Mouse (Mus musculus): ENCODE data around the gene Gtf2f2. TPM values are rescaled to one million over a fixed set of nuclear protein-coding genes. Genes with fewer than 3 reads are reported as not detected.

The Gtf2f2 gene
- polyA plus RNA-seq, 1 experiment from 2014 or later = 40.3 TPM

DNA sequence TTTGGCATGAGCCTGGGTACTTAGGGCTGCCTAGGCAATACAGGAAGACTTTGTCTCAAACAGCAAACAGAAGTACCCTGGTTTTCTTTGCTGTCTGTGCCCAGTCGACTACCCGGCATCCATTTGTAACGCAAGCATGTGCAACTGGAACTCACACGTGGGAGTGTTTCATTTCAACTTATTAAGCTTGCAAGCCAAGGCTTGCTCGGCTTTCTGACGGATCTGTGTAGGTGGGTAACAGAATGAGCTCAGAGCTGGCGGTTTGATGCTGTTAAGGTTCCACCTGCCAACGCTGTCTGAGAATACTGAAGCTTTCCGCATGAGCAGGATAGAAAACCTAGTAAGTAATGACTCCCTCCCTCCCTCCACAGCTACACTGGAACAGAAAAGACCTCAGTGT lies 118.5 kb downstream of the Gtf2f2 start:
- Histone ChIP-seq H3K27me3 (ENCODE audit: insufficient read depth, low read length) (no peaks in the 10 kb centered on the region), H3K9me3 (replicated peaks; ENCODE audit: low read length) (no peaks in the 10 kb centered on the region), H3K9ac (ENCODE audit: low read depth, low read length) (no peak overlapping the region), H3K4me2 (ENCODE audit: low read length) (no peak overlapping the region), H3K27ac (no peak overlapping the region), H3K36me3 (ENCODE audit: insufficient read depth, low read length) (0 out of 2 replicates have a peak, but pooled peaks cover 8% of the 10 kb centered on the region), H3K4me3 (replicated peaks; ENCODE audit: low read depth, low read length) (no peak overlapping the region), H3K4me1 (replicated peaks; ENCODE audit: insufficient read depth, low read length) (no peaks in the 10 kb centered on the region; the same call in 1 of the 2 replicates)
- ATAC-seq (replicated peaks; ENCODE audit: low FRiP score, low read depth) (no peak), DNase-seq (ENCODE audit: low spot score) (no peak)
- no peak for TF ChIP-seq CTCF (IDR thresholded peaks at IDR 0.05; ENCODE audit: low read depth)
- WGBS = 48% methylated on average over 9 of the region's 9 CpGs

DNA sequence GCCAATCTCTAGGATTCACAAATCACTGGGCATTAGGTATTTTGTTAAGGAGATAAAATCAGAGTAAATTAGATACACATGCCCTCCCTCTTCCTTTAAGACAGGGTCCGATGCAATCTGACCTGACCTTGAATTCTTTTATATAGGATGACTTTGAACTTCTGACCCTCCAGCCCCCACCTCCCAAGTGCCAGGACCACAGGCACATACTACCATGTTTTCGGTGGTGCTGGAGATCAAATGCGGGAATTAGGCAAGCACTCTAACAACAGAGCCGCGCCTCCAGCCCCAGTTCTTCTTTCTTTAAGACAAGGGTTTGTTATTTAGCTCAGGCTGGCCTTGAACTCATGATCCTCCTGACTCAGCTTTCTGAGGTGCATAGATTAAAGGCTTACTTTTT lies 126.8 kb downstream of the Gtf2f2 start:
- no peaks in the 10 kb centered on the region for H3K36me3 ChIP-seq (ENCODE audit: insufficient read depth, low read length)
- no peak for ATAC-seq (replicated peaks; ENCODE audit: low FRiP score, low read depth)
- no peaks in the 10 kb centered on the region for H3K9me3 ChIP-seq (replicated peaks; ENCODE audit: low read length)
- TF ChIP-seq CTCF (IDR thresholded peaks at IDR 0.05; ENCODE audit: low read depth) = no peak
- H3K4me1 ChIP-seq (replicated peaks; ENCODE audit: insufficient read depth, low read length) = no peaks in the 10 kb centered on the region; the same call in 1 of the 2 replicates
- no peak overlapping the region for H3K9ac ChIP-seq (ENCODE audit: low read depth, low read length)
- no peak overlapping the region for H3K27ac ChIP-seq
- no peaks in the 10 kb centered on the region for H3K27me3 ChIP-seq (ENCODE audit: insufficient read depth, low read length)
- 72% methylated on average over 5 of the region's 5 CpGs for WGBS
- no peak for DNase-seq (ENCODE audit: low spot score)
- no peak overlapping the region for H3K4me2 ChIP-seq (ENCODE audit: low read length)
- no peak overlapping the region for H3K4me3 ChIP-seq (replicated peaks; ENCODE audit: low read depth, low read length)

DNA sequence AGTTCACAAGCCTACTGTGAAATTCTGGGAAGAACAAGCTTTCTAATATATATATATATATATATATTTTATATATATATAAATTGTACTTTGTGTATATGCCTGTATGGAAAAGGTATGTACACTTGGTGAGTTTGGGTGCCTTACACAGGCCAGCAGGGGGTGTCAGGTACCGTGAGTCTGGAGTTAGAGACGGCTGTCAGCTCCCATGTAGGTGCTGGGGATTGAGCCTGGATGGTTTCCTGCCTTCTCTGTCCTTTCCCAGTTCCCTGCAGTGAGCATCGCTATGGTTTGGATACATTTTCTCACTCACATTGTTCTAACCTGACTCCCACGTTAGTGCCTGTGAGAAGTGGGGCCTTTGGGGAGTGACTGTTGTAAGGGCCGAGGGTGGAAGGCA lies 127.3 kb downstream of the Gtf2f2 start:
- Histone ChIP-seq H3K4me2 (ENCODE audit: low read length) (no peak overlapping the region), H3K4me1 (replicated peaks; ENCODE audit: insufficient read depth, low read length) (no peaks in the 10 kb centered on the region; the same call in 1 of the 2 replicates), H3K9me3 (replicated peaks; ENCODE audit: low read length) (no peaks in the 10 kb centered on the region), H3K27me3 (ENCODE audit: insufficient read depth, low read length) (no peaks in the 10 kb centered on the region), H3K9ac (ENCODE audit: low read depth, low read length) (no peak overlapping the region), H3K4me3 (replicated peaks; ENCODE audit: low read depth, low read length) (no peak overlapping the region), H3K27ac (no peak overlapping the region), H3K36me3 (ENCODE audit: insufficient read depth, low read length) (no peaks in the 10 kb centered on the region)
- DNase-seq (ENCODE audit: low spot score) (no peak), ATAC-seq (replicated peaks; ENCODE audit: low FRiP score, low read depth) (no peak)
- 70% methylated on average over 5 of the region's 5 CpGs for WGBS
- TF ChIP-seq CTCF (IDR thresholded peaks at IDR 0.05; ENCODE audit: low read depth) = 0 out of 2 replicates have a peak, but pooled peaks have one; percentile 7

DNA sequence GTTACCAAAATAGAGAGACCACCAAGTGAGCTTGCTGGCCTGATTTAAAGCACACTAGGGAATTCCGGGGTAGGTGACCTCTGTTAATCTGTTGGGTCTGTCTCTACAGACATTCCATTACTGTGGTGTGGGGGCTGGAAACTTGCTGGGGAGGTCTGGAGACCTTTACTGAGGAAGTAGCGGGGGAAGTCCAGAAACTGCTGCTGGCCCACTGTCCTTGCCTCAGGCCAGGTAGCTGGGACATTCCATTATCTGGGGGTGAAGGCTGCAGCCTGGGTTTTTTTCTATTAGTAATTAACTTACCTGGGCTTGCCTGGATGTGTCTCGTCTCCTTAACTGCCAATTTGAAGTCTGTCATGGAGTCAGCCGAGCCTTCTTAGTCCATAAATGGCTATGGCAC lies 128.8 kb downstream of the Gtf2f2 start:
- H3K36me3 ChIP-seq (ENCODE audit: insufficient read depth, low read length) = no peaks in the 10 kb centered on the region
- DNase-seq (ENCODE audit: low spot score) (no peak), ATAC-seq (replicated peaks; ENCODE audit: low FRiP score, low read depth) (no peak)
- no peak overlapping the region for H3K9ac ChIP-seq (ENCODE audit: low read depth, low read length)
- H3K27me3 ChIP-seq (ENCODE audit: insufficient read depth, low read length) = no peaks in the 10 kb centered on the region
- H3K4me1 ChIP-seq (replicated peaks; ENCODE audit: insufficient read depth, low read length) = no peaks in the 10 kb centered on the region; the same call in 1 of the 2 replicates
- H3K4me2 ChIP-seq (ENCODE audit: low read length) = no peak overlapping the region
- 32% methylated on average over 4 of the region's 4 CpGs for WGBS
- H3K4me3 ChIP-seq (replicated peaks; ENCODE audit: low read depth, low read length) = no peak overlapping the region
- no peak for TF ChIP-seq CTCF (IDR thresholded peaks at IDR 0.05; ENCODE audit: low read depth)
- H3K9me3 ChIP-seq (replicated peaks; ENCODE audit: low read length) = no peaks in the 10 kb centered on the region
- no peak overlapping the region for H3K27ac ChIP-seq

DNA sequence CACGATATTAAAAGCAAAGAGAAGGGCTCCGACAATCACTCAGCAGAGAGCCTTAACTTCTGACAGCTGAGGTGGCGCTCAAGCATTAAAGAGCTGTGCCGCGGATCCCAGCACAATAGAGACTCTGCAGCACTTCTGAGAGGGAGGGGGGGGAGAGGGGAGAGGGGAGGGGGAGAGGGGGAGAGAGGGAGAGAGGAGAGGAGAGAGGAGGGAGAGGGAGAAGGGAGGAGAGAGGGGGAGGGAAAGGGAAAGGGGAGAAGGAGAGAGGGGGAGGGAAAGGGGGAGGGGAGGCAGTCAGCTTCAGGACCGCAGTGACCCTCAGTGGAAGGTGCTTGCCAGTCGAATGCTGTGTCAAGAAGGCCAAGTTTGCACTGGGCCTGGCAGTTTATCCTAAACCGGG lies 131.7 kb downstream of the Gtf2f2 start:
- H3K36me3 ChIP-seq (ENCODE audit: insufficient read depth, low read length) = no peaks in the 10 kb centered on the region
- no peaks in the 10 kb centered on the region for H3K9me3 ChIP-seq (replicated peaks; ENCODE audit: low read length)
- H3K9ac ChIP-seq (ENCODE audit: low read depth, low read length) = no peak overlapping the region
- DNase-seq (ENCODE audit: low spot score) (no peak), ATAC-seq (replicated peaks; ENCODE audit: low FRiP score, low read depth) (no peak)
- no peaks in the 10 kb centered on the region for H3K27me3 ChIP-seq (ENCODE audit: insufficient read depth, low read length)
- 20% methylated on average over 8 of the region's 8 CpGs for WGBS
- no peak overlapping the region for H3K4me3 ChIP-seq (replicated peaks; ENCODE audit: low read depth, low read length)
- no peak overlapping the region for H3K4me2 ChIP-seq (ENCODE audit: low read length)
- TF ChIP-seq CTCF (IDR thresholded peaks at IDR 0.05; ENCODE audit: low read depth) = no peak
- H3K27ac ChIP-seq = no peak overlapping the region
- no peaks in the 10 kb centered on the region; the same call in 1 of the 2 replicates for H3K4me1 ChIP-seq (replicated peaks; ENCODE audit: insufficient read depth, low read length)

DNA sequence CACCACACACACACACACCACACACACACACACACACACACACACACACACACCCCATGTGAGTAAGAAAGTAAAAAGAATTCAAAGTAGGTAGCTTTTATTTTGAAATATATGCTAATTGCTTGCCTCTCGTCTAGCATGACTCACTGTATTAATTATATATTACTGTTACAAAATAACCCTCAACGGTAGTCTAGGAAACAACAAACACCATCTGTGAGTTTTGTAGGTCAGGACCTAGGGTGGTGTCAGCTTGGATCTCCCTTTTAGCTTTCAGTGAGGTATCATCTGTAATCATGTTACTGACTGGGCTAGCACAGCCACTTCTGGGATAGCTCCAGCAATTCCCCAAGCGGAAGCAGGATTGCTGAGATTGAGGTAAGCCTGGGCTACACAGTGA lies 133.4 kb downstream of the Gtf2f2 start:
- Histone ChIP-seq H3K4me1 (replicated peaks; ENCODE audit: insufficient read depth, low read length) (no peaks in the 10 kb centered on the region; the same call in 1 of the 2 replicates), H3K27me3 (ENCODE audit: insufficient read depth, low read length) (no peaks in the 10 kb centered on the region)

More for the DNA sequence above, 133.4 kb downstream of the Gtf2f2 start:
- Histone ChIP-seq H3K9ac (ENCODE audit: low read depth, low read length) (no peak overlapping the region), H3K27ac (no peak overlapping the region), H3K4me2 (ENCODE audit: low read length) (no peak overlapping the region), H3K9me3 (replicated peaks; ENCODE audit: low read length) (no peaks in the 10 kb centered on the region), H3K36me3 (ENCODE audit: insufficient read depth, low read length) (no peaks in the 10 kb centered on the region), H3K4me3 (replicated peaks; ENCODE audit: low read depth, low read length) (no peak overlapping the region)
- 62% methylated on average over 3 of the region's 3 CpGs for WGBS
- TF ChIP-seq CTCF (IDR thresholded peaks at IDR 0.05; ENCODE audit: low read depth) = no peak
- DNase-seq (ENCODE audit: low spot score) (no peak), ATAC-seq (replicated peaks; ENCODE audit: low FRiP score, low read depth) (no peak)

All from kidney, postnatal 0 days (tissue).